ENCODE assay signal across 7 mouse cellular contexts in the genomic region with DNA sequence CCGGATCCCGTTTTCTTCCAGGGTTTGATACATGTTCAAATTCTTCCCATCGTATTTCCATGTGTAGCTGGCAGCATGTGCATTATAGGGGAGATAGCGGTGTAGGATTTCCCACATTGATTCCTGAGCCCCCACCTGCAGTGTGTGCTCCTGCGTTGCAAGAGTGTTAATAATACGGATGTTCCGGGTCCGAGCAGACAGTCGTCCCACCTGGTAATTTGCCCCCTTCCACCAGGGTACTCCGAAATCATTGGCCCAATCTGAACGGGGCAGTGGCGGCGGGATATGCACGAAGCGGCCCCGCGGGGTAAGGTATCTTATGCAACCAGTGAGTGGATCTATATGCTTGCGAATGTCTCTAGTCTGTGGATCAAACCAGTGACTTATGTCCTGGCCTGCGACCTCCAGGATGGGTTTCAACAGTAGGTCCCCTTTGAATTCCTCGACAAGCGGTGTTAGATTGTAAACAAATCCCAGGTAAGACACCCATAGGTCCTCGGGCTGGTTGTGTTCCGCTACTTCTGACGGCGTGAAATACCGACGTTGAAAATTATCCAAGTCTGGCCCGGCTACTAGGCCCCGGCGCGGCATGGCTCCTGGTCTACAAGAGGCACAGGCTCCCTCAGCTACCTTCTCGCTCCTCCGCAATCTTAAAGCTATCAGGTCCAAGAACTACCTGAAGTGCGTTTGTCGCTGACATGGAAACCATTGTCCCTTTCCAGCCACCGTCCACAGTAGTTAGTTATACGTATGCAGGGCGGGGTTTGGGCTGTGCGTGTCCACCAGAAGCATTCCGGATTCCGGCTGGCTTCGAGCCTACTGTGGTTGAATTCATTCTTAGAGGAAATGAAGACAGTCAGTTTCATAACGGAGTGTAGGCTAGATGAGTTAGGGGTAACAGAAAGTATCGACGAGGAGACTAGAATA. TPM values are rescaled to one million over a fixed set of nuclear protein-coding genes. Genes with fewer than 3 reads are reported as not detected.
DNase-seq lines count a peak whose midpoint lies in the region; ATAC-seq and TF ChIP-seq lines count a peak whose summit lies in the region.
"Not testable (repeated sequence)": the region's sequence is repeated elsewhere in the genome, so short reads cannot be mapped to it uniquely, and the experiment has no call there.

A gene (minus strand): TSS at position 644 of the 927 bp plus-strand sequence.

- DNase-seq in ES-CJ7 (ENCODE audit: low read depth, low spot score) (peak; percentile 52), ZHBTc4 (ENCODE audit: low read depth, low spot score) (peak; percentile 43)
- DNase-seq in cerebellum, adult 9-11 months: peak; percentile 14
- DNase-seq in gastrocnemius, adult 2 months; left cerebral cortex, adult 2 months (ENCODE audit: extremely low spot score in 1 of 2, low spot score in 2 of 2): not testable (repeated sequence)
- DNase-seq in testis, postnatal 10 days (ENCODE audit: low spot score): peak; percentile 37

- H3K27ac ChIP-seq in gastrocnemius, adult 2 months: peak within 1 kb of the TSS; percentile 59
- not testable (repeated sequence) for H3K27ac ChIP-seq in left cerebral cortex, adult 2 months

- peak within 1 kb of the TSS; percentile 67 for H3K4me3 ChIP-seq in gastrocnemius, adult 2 months
- H3K4me3 ChIP-seq in left cerebral cortex, adult 2 months: peak within 1 kb of the TSS; percentile 35

- peak; percentile 69; the same call in 1 of the 2 replicates for ATAC-seq in monocyte, adult 5-6 weeks (replicated peaks; ENCODE audit: insufficient number of reproducible peaks, low FRiP score, low TSS enrichment, poor library complexity, severe bottlenecking)

- not testable (repeated sequence) for TF ChIP-seq CTCF in gastrocnemius, adult 2 months (IDR thresholded peaks at IDR 0.05); left cerebral cortex, adult 2 months (IDR thresholded peaks at IDR 0.05)

- intact Hi-C loops in gastrocnemius, adult 2 months (cut with DNase I): loop anchor here (5.0 kb wide), 1 partner anchor 248 kb away; no protein-coding TSS in a partner anchor
- intact Hi-C loops in left cerebral cortex, adult 2 months (cut with DNase I): not testable (repeated sequence)

RNA-seq across cellular contexts. Expression of the gene that starts here (rescaled TPM):
- total RNA-seq in gastrocnemius, adult 2 months (2021): 1 to 10 TPM; 4.6 to 5.3 TPM
- total RNA-seq in left cerebral cortex, adult 2 months (2021): 1 to 10 TPM; 5.7 to 6.3 TPM
- total RNA-seq in monocyte, adult 5-6 weeks (2017): 2.2 to 6.7 TPM in 2 of 3 replicates, not detected in the other
